Mouse (Mus musculus): ENCODE data around the gene Gm20671. TPM values are rescaled to one million over a fixed set of nuclear protein-coding genes. Genes with fewer than 3 reads are reported as not detected.
A peak's percentile ranks its signal among the peaks of the same experiment; 100 is the strongest.

Gm20671 gene
- polyA plus RNA-seq, 1 experiment from 2014 or later, result not detected

GRCm38 (mm10) chr5:32712221-32713041, 114.5 kb downstream of the Gm20671 start:
- TF ChIP-seq CTCF (IDR thresholded peaks at IDR 0.05; ENCODE audit: low read depth) (no peak), EP300 (IDR thresholded peaks at IDR 0.05; ENCODE audit: low read depth) (no peak)
- no peaks in the 10 kb centered on the region for H3K36me3 ChIP-seq (replicated peaks; ENCODE audit: insufficient read depth, low read length)
- no peaks in the 10 kb centered on the region for H3K9me3 ChIP-seq (ENCODE audit: low read length)
- DNase-seq (no peak), ATAC-seq (no peak)
- H3K9ac ChIP-seq (replicated peaks), result no peak overlapping the region; the same call in 1 of the 2 replicates
- H3K27me3 ChIP-seq (ENCODE audit: insufficient read depth, low read length), result no peaks in the 10 kb centered on the region
- no peak overlapping the region for H3K4me3 ChIP-seq (ENCODE audit: low read depth, low read length)
- 64% methylated on average over 4 of the region's 4 CpGs for WGBS (ENCODE audit: insufficient replicate concordance)
- H3K4me2 ChIP-seq (ENCODE audit: low read depth, low read length), result peak overlapping the region; percentile 73; the same call in 1 of the 2 replicates
- H3K27ac ChIP-seq (ENCODE audit: low read depth), result 0 out of 2 replicates have a peak overlapping the region, but pooled peaks have one; percentile 88
- peaks cover 10% of the 10 kb centered on the region; the same call in 1 of the 2 replicates for H3K4me1 ChIP-seq (ENCODE audit: insufficient read depth)

DNA sequence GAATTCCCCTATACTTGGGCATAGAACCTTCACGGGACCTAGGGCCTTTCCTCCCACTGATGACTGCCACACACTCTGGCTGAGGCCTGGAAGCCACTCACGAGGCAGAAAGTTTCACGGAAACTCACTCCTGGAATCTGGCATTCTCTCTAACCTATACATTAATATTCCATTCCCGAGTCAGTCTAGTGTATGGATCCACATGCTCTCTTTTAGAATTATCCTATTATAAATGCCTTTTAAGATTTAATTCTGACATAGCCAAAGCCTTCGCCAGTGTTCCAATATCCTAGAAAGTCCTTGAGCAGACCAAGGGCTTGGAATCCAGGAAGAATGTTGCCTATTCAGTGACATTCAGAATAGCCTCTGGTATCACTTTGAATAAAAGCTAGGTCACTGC, 115.4 kb downstream of the Gm20671 start:
- Histone ChIP-seq H3K4me3 (ENCODE audit: low read depth, low read length) (no peak overlapping the region), H3K27me3 (ENCODE audit: insufficient read depth, low read length) (no peaks in the 10 kb centered on the region), H3K27ac (ENCODE audit: low read depth) (no peak overlapping the region), H3K9ac (replicated peaks) (no peak overlapping the region), H3K36me3 (replicated peaks; ENCODE audit: insufficient read depth, low read length) (no peaks in the 10 kb centered on the region), H3K9me3 (ENCODE audit: low read length) (no peaks in the 10 kb centered on the region), H3K4me1 (ENCODE audit: insufficient read depth) (peaks cover 8% of the 10 kb centered on the region; the same call in 1 of the 2 replicates), H3K4me2 (ENCODE audit: low read depth, low read length) (no peak overlapping the region)
- DNase-seq (no peak), ATAC-seq (no peak)
- TF ChIP-seq EP300 (IDR thresholded peaks at IDR 0.05; ENCODE audit: low read depth) (no peak), CTCF (IDR thresholded peaks at IDR 0.05; ENCODE audit: low read depth) (no peak)
- WGBS (ENCODE audit: insufficient replicate concordance), result 76% methylated on average over 5 of the region's 5 CpGs

GRCm38 (mm10) chr5:32706226-32706780, 120.6 kb downstream of the Gm20671 start:
- Histone ChIP-seq H3K9me3 (ENCODE audit: low read length) (no peaks in the 10 kb centered on the region), H3K4me2 (ENCODE audit: low read depth, low read length) (no peak overlapping the region), H3K27me3 (ENCODE audit: insufficient read depth, low read length) (no peaks in the 10 kb centered on the region), H3K4me3 (ENCODE audit: low read depth, low read length) (no peak overlapping the region), H3K9ac (replicated peaks) (no peak overlapping the region), H3K4me1 (ENCODE audit: insufficient read depth) (no peaks in the 10 kb centered on the region), H3K36me3 (replicated peaks; ENCODE audit: insufficient read depth, low read length) (no peaks in the 10 kb centered on the region), H3K27ac (ENCODE audit: low read depth) (no peak overlapping the region)
- TF ChIP-seq EP300 (IDR thresholded peaks at IDR 0.05; ENCODE audit: low read depth) (no peak), CTCF (IDR thresholded peaks at IDR 0.05; ENCODE audit: low read depth) (no peak)
- DNase-seq (no peak), ATAC-seq (no peak)
- WGBS (ENCODE audit: insufficient replicate concordance), result 52% methylated on average over 2 of the region's 2 CpGs

GRCm38 (mm10) chr5:32697208-32697867, 129.6 kb downstream of the Gm20671 start:
- no peaks in the 10 kb centered on the region for H3K36me3 ChIP-seq (replicated peaks; ENCODE audit: insufficient read depth, low read length)
- DNase-seq, result no peak
- ATAC-seq, result peak; percentile 80
- 55% methylated on average over 5 of the region's 5 CpGs for WGBS (ENCODE audit: insufficient replicate concordance)
- peaks cover 10% of the 10 kb centered on the region for H3K4me1 ChIP-seq (ENCODE audit: insufficient read depth)
- TF ChIP-seq CTCF (IDR thresholded peaks at IDR 0.05; ENCODE audit: low read depth) (no peak), EP300 (IDR thresholded peaks at IDR 0.05; ENCODE audit: low read depth) (no peak)
- no peak overlapping the region for H3K9ac ChIP-seq (replicated peaks)
- no peak overlapping the region for H3K4me2 ChIP-seq (ENCODE audit: low read depth, low read length)
- H3K9me3 ChIP-seq (ENCODE audit: low read length), result no peaks in the 10 kb centered on the region
- no peaks in the 10 kb centered on the region for H3K27me3 ChIP-seq (ENCODE audit: insufficient read depth, low read length)
- peak overlapping the region; percentile 67 for H3K27ac ChIP-seq (ENCODE audit: low read depth)
- H3K4me3 ChIP-seq (ENCODE audit: low read depth, low read length), result no peak overlapping the region

- ATAC-seq (no peak), DNase-seq (no peak)
- H3K4me1 ChIP-seq (ENCODE audit: insufficient read depth), result peaks cover 10% of the 10 kb centered on the region
- H3K9ac ChIP-seq (replicated peaks), result no peak overlapping the region
- TF ChIP-seq CTCF (IDR thresholded peaks at IDR 0.05; ENCODE audit: low read depth) (no peak), EP300 (IDR thresholded peaks at IDR 0.05; ENCODE audit: low read depth) (no peak)
- H3K4me3 ChIP-seq (ENCODE audit: low read depth, low read length), result no peak overlapping the region
- no peaks in the 10 kb centered on the region for H3K36me3 ChIP-seq (replicated peaks; ENCODE audit: insufficient read depth, low read length)
- H3K27ac ChIP-seq (ENCODE audit: low read depth), result no peak overlapping the region
- H3K4me2 ChIP-seq (ENCODE audit: low read depth, low read length), result no peak overlapping the region
- no peaks in the 10 kb centered on the region for H3K9me3 ChIP-seq (ENCODE audit: low read length)
- H3K27me3 ChIP-seq (ENCODE audit: insufficient read depth, low read length), result no peaks in the 10 kb centered on the region
- 25% methylated on average over 2 of the region's 2 CpGs for WGBS (ENCODE audit: insufficient replicate concordance)
Measured at GRCm38 (mm10) chr5:32693411-32693810, 133.5 kb downstream of the Gm20671 start.

Other genes with a start within 250 kb of the Gm20671 start
- 5.7 and 6.4 TPM in 2 replicates for gene Yes1, start 215.9 kb downstream of the Gm20671 start, polyA plus RNA-seq (2015; fragmentation: Nextera tagmentation; extraction: Ambion mirVana)
- 41.4 and 42.2 TPM in 2 replicates for gene Pisd, start 41.5 kb downstream of the Gm20671 start, polyA plus RNA-seq (2015; fragmentation: Nextera tagmentation; extraction: Ambion mirVana)
- 5.6 and 7.4 TPM in 2 replicates for gene Prr14l, start 27.1 kb upstream of the Gm20671 start, polyA plus RNA-seq (2015; fragmentation: Nextera tagmentation; extraction: Ambion mirVana)
- 3.0 and 3.6 TPM in 2 replicates for gene Depdc5, start 36.6 kb upstream of the Gm20671 start, polyA plus RNA-seq (2015; fragmentation: Nextera tagmentation; extraction: Ambion mirVana)
- 125 and 133 TPM in 2 replicates for gene Ywhah, start 191.7 kb upstream of the Gm20671 start, polyA plus RNA-seq (2015; fragmentation: Nextera tagmentation; extraction: Ambion mirVana)

All from liver, postnatal 0 days (tissue).